Mouse (Mus musculus) forebrain, embryonic 10.5 days (tissue): Measurements from ENCODE around the gene Macf1. TPM values are rescaled to one million over a fixed set of nuclear protein-coding genes. Genes with fewer than 3 reads are reported as not detected.
A peak's percentile ranks its signal among the peaks of the same experiment; 100 is the strongest.

Experiments used
- DNase-seq: peaks from one replicate; pipeline ENCODE4 v3.0.0-alpha.2; 2017; ENCODE audit warnings: low spot score; ENCODE audit errors: extremely low spot score
- H3K27ac ChIP-seq: fragments of 300-500 bp; sonication (generic); 2 replicates; pipeline ENCODE4 v1.5.1; 2016; ENCODE audit warnings: mild to moderate bottlenecking
- H3K27me3 ChIP-seq: fragments of 300-500 bp; sonication (generic); 2 replicates; pipeline ENCODE4 v1.6.1; 2016; ENCODE audit warnings: mild to moderate bottlenecking; ENCODE audit not compliant: poor library complexity, severe bottlenecking
- H3K36me3 ChIP-seq: fragments of 300-500 bp; sonication (generic); replicated peaks from 2 replicates; pipeline ENCODE4 v1.6.1; 2016; ENCODE audit warnings: mild to moderate bottlenecking, moderate library complexity
- H3K4me1 ChIP-seq: fragments of 300-500 bp; sonication (generic); 2 replicates; pipeline ENCODE4 v1.6.1; 2016
- H3K4me3 ChIP-seq: fragments of 300-500 bp; sonication (generic); 2 replicates; pipeline ENCODE4 v1.5.1; 2016; ENCODE audit warnings: mild to moderate bottlenecking, moderate library complexity
- H3K9me3 ChIP-seq: fragments of 300-500 bp; sonication (generic); 2 replicates; pipeline ENCODE4 v1.6.1; 2016; ENCODE audit warnings: mild to moderate bottlenecking, moderate library complexity
- WGBS: fragments of 180-500 bp; shearing (Covaris S2); methylation state at CpG from one replicate; pipeline ENCODE4 v1.1.7; 2016; 5-methylcytosine and 5-hydroxymethylcytosine counted together
- polyA plus RNA-seq: library from polyadenylated mRNA; unstranded; fragments of >200 nt; fragmentation: Nextera tagmentation; extraction: Ambion mirVana; gene quantifications from 2 replicates; pipeline ENCODE4 v1.2.1, GENCODE M21; 2016

Macf1 gene
- polyA plus RNA-seq: 43.8 and 50.2 TPM in 2 replicates

- no peak for DNase-seq
- 78% methylated on average over 3 of the region's 3 CpGs for WGBS
- H3K27me3 ChIP-seq: peaks cover 25% of the 10 kb centered on the region
- H3K4me3 ChIP-seq: no peak within 1 kb of the TSS
- H3K36me3 ChIP-seq: peaks cover 14% of the 10 kb centered on the region
- peaks cover 23% of the 10 kb centered on the region for H3K4me1 ChIP-seq
- H3K9me3 ChIP-seq: no peaks in the 10 kb centered on the region
- no peak within 1 kb of the TSS for H3K27ac ChIP-seq
Observed at GRCm38 (mm10) chr4:123684260-123684659, at the start of gene Macf1. Gene Macf1, minus strand, starts transcription at chr4:123684360.

DNA sequence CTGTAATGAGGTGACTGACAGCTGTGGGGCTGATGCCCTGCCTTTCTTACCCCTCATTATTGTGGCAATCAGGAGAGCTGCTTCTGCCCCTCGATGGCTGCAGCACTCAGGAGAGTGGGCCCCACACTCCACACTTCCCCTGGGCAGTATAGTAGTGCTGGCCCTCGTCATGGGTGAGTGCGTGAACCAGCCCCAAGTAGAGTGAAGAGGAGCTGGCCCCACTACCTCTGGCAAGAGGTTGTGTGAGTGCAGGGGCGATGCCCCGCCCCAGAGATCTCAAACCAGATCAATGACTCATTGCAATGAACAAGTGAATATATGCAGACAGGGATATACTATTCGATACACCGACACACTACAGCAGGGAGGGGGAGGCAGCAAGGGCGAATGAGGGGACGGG lies 49.4 kb upstream of the Macf1 start:
- DNase-seq: no peak
- Histone ChIP-seq H3K4me3 (no peak overlapping the region), H3K9me3 (no peaks in the 10 kb centered on the region), H3K27ac (no peak overlapping the region), H3K36me3 (peaks cover 53% of the 10 kb centered on the region), H3K27me3 (no peaks in the 10 kb centered on the region), H3K4me1 (no peaks in the 10 kb centered on the region)
- 94% methylated on average over 9 of the region's 9 CpGs for WGBS

DNA sequence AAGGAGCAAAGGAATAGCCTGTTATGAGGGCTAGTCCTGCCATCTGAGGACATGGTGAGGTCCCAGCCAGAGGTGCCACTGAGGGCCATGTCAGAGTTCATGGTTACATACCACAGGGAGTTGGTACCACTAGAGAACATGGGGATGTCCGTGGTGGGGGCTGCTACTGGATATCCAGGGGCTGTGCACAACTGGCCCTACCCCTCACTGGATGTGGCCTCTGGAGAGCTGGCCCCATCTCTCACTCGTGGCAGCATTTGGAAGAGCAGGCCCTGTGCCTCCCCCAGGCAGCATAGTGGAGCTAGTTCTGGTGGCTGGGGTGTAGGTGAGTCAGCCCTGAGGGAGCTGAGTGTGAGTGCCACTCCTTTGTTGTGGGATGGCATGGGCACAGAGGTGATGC lies 48.8 kb upstream of the Macf1 start:
- 91% methylated on average over 2 of the region's 2 CpGs for WGBS
- peaks cover 47% of the 10 kb centered on the region for H3K36me3 ChIP-seq
- H3K4me1 ChIP-seq: no peaks in the 10 kb centered on the region
- no peaks in the 10 kb centered on the region for H3K9me3 ChIP-seq
- H3K27ac ChIP-seq: no peak overlapping the region
- H3K27me3 ChIP-seq: no peaks in the 10 kb centered on the region
- no peak for DNase-seq
- H3K4me3 ChIP-seq: no peak overlapping the region

GRCm38 (mm10) chr4:123732163-123732910 lies 48.2 kb upstream of the Macf1 start:
- Histone ChIP-seq H3K36me3 (peaks cover 43% of the 10 kb centered on the region), H3K9me3 (no peaks in the 10 kb centered on the region), H3K27ac (no peak overlapping the region), H3K27me3 (no peaks in the 10 kb centered on the region), H3K4me1 (no peaks in the 10 kb centered on the region), H3K4me3 (no peak overlapping the region)
- no peak for DNase-seq
- 92% methylated on average over 4 of the region's 4 CpGs for WGBS

DNA sequence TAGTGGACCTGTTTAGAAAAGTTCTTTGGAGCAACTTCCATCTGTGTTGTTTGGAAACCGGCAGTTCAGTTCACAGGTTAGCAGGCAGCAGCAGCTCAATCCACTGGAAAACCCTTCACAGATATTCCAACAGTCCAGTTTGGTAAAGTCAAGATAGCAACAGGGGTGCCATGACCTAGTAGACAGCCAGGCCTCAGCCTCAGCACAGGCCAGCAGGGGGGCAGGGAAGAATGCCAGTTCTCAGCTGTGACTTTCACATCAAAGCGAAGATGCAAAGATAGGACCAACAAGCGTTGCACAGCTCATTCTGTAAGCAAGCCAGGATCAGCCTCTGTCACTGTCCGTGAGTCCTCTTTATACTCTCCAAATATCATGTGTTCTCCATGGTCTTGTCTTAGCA lies 37.6 kb upstream of the Macf1 start:
- no peak overlapping the region for H3K27ac ChIP-seq
- WGBS: 90% methylated on average over 4 of the region's 4 CpGs
- no peak overlapping the region for H3K4me3 ChIP-seq

DNA sequence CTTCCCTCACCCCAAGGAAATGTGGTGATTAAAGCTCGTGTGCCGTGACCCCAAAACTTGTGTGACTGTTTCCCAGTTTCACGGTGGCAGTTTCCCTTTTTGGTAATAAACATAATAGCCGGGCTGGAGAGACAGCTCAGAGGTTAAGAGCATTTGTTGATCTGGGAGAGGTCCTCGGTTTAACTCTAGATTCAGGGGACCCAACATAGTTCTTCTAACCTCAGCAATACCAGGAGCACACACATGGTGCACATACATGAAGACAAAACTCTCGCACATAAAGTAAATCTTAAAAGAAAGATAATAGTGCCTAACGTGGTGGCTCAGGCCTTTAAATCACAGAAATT lies 34.2 kb upstream of the Macf1 start:
- H3K27me3 ChIP-seq: no peaks in the 10 kb centered on the region
- peaks cover 26% of the 10 kb centered on the region for H3K36me3 ChIP-seq
- 34% methylated on average over 7 of the region's 7 CpGs for WGBS
- peaks cover 18% of the 10 kb centered on the region for H3K4me1 ChIP-seq
- DNase-seq: no peak
- peak overlapping the region; percentile 89 for H3K27ac ChIP-seq
- no peaks in the 10 kb centered on the region for H3K9me3 ChIP-seq
- H3K4me3 ChIP-seq: peak overlapping the region; percentile 87

More for the DNA sequence above, 37.6 kb upstream of the Macf1 start:
- peaks cover 14% of the 10 kb centered on the region for H3K4me1 ChIP-seq
- no peaks in the 10 kb centered on the region for H3K27me3 ChIP-seq
- no peaks in the 10 kb centered on the region for H3K36me3 ChIP-seq
- no peaks in the 10 kb centered on the region for H3K9me3 ChIP-seq
- no peak for DNase-seq

GRCm38 (mm10) chr4:123717574-123718433 lies 33.6 kb upstream of the Macf1 start, which contains the start of gene Ndufs5:
Gene Ndufs5, minus strand, starts transcription at chr4:123718202.
- WGBS: under 1% methylated on average over 40 of the region's 40 CpGs
- H3K4me3 ChIP-seq: peak within 1 kb of the TSS; percentile 87
- no peaks in the 10 kb centered on the region for H3K27me3 ChIP-seq

GRCm38 (mm10) chr4:123712431-123712830 lies 28.3 kb upstream of the Macf1 start:
- no peaks in the 10 kb centered on the region for H3K27me3 ChIP-seq
- no peak for DNase-seq

More at GRCm38 (mm10) chr4:123717574-123718433, 33.6 kb upstream of the Macf1 start, which contains the start of gene Ndufs5:
- Histone ChIP-seq H3K27ac (peak within 1 kb of the TSS; percentile 89), H3K36me3 (peaks cover 30% of the 10 kb centered on the region), H3K9me3 (no peaks in the 10 kb centered on the region), H3K4me1 (peaks cover 18% of the 10 kb centered on the region)
- peak; percentile 94 for DNase-seq

GRCm38 (mm10) chr4:123707340-123707739 lies 23.2 kb upstream of the Macf1 start:
- no peaks in the 10 kb centered on the region for H3K27me3 ChIP-seq
- H3K9me3 ChIP-seq: no peaks in the 10 kb centered on the region
- WGBS: 94% methylated on average over 5 of the region's 5 CpGs
- no peaks in the 10 kb centered on the region for H3K4me1 ChIP-seq
- no peak overlapping the region for H3K4me3 ChIP-seq
- no peak for DNase-seq
- no peak overlapping the region for H3K27ac ChIP-seq
- H3K36me3 ChIP-seq: peaks cover 12% of the 10 kb centered on the region

More at GRCm38 (mm10) chr4:123712431-123712830, 28.3 kb upstream of the Macf1 start:
- Histone ChIP-seq H3K36me3 (peaks cover 46% of the 10 kb centered on the region), H3K9me3 (no peaks in the 10 kb centered on the region), H3K4me1 (peaks cover 10% of the 10 kb centered on the region), H3K4me3 (no peak overlapping the region), H3K27ac (no peak overlapping the region)
- 98% methylated on average over 3 of the region's 3 CpGs for WGBS

DNA sequence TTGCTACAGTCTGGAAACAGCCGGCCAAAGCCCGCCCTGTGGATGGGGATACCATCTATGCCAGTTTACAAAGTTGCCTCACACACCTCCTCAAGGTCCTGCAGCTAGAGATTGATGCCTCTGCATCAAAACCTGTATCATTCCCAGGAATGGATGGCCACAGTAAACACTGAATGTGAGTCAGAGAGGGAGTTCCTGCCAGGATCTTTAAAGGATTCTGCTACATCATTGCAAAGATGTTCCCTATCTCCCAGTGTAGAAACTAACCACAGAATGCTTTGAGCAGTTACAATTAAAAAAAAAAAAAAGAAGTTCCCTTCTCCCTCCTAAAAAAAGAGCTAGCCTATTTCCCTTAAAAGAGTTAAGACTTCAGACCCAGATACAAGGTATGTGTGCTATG lies 21.2 kb upstream of the Macf1 start:
- Histone ChIP-seq H3K27me3 (no peaks in the 10 kb centered on the region), H3K4me3 (no peak overlapping the region), H3K27ac (no peak overlapping the region), H3K9me3 (no peaks in the 10 kb centered on the region), H3K4me1 (no peaks in the 10 kb centered on the region), H3K36me3 (no peaks in the 10 kb centered on the region)
- no peak for DNase-seq
- 81% methylated on average over 2 of the region's 2 CpGs for WGBS

GRCm38 (mm10) chr4:123693384-123693783 lies 9.2 kb upstream of the Macf1 start:
- H3K9me3 ChIP-seq: no peaks in the 10 kb centered on the region
- no peaks in the 10 kb centered on the region; the same call in 1 of the 2 replicates for H3K27me3 ChIP-seq
- WGBS: 91% methylated on average over 12 of the region's 12 CpGs
- no peak overlapping the region for H3K27ac ChIP-seq
- H3K36me3 ChIP-seq: no peaks in the 10 kb centered on the region
- H3K4me3 ChIP-seq: no peak overlapping the region
- H3K4me1 ChIP-seq: no peaks in the 10 kb centered on the region
- no peak for DNase-seq

- 87% methylated on average over 3 of the region's 3 CpGs for WGBS
- Histone ChIP-seq H3K4me1 (peaks cover 5% of the 10 kb centered on the region), H3K9me3 (no peaks in the 10 kb centered on the region), H3K27ac (no peak overlapping the region), H3K27me3 (no peaks in the 10 kb centered on the region; the same call in 1 of the 2 replicates), H3K4me3 (no peak overlapping the region), H3K36me3 (no peaks in the 10 kb centered on the region)
- no peak for DNase-seq
Observed at GRCm38 (mm10) chr4:123692071-123692470, 7.9 kb upstream of the Macf1 start.

- WGBS: 84% methylated on average over 10 of the region's 10 CpGs
- peaks cover 23% of the 10 kb centered on the region for H3K4me1 ChIP-seq
- H3K27ac ChIP-seq: no peak overlapping the region
- H3K27me3 ChIP-seq: peaks cover 14% of the 10 kb centered on the region
- DNase-seq: no peak
- no peak overlapping the region for H3K4me3 ChIP-seq
- no peaks in the 10 kb centered on the region for H3K9me3 ChIP-seq
- H3K36me3 ChIP-seq: no peaks in the 10 kb centered on the region
Observed at GRCm38 (mm10) chr4:123690311-123690710, 6.2 kb upstream of the Macf1 start.
